Mouse (Mus musculus): ENCODE results near the gene Nmt1. TPM values are rescaled to one million over a fixed set of nuclear protein-coding genes. Genes with fewer than 3 reads are reported as not detected.
A peak's percentile ranks its signal among the peaks of the same experiment; 100 is the strongest.

Nmt1 gene
- 45.7 and 50.8 TPM in 2 replicates for polyA plus RNA-seq (2016; fragmentation: Nextera tagmentation; extraction: Ambion mirVana)

DNA sequence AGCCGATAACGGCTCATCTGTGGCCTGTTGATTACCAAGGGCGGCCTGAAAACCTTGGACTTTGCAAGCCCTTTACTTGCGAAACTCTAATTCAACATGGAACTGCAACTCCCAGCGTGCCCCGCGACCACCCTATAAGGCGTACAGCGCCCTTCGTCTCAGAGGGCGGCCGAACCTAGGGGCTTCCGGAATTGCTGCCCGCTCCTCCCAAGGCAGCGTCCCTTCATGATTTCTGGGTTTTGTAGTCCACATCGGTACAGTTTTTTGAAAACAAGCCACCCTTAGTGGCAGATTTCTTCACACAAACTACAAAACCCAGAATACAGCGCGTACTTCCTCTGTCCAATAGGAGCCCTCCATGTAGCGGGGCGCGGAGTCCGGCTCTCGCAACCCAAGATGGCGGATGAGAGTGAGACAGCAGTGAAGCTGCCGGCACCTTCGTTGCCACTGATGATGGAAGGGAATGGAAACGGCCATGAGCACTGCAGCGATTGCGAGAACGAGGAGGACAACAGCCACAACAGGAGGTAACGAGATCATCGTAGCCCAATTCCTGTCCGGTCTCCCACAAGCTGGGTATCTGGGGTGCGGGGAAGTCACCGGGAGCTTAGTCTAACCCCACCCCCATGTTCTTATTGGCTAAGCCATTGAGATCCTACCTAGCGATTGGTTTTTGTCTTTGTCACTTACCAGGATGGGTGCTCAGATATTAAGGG is at the start of gene Nmt1, which contains the start of gene Dcakd:
Nmt1 (plus strand) TSS at position 15 of the 716 bp plus-strand sequence.
Dcakd (minus strand) TSS at position 158 of the 716 bp plus-strand sequence.
- Histone ChIP-seq H3K27me3 (no peaks in the 10 kb centered on the region), H3K27ac (peak within 1 kb of the TSS; percentile 67), H3K9ac (peak within 1 kb of the TSS; percentile 70), H3K4me3 (peak within 1 kb of the TSS; percentile 53), H3K9me3 (no peaks in the 10 kb centered on the region), H3K4me2 (replicated peaks) (peak within 1 kb of the TSS; percentile 69), H3K4me1 (peaks cover 21% of the 10 kb centered on the region), H3K36me3 (peaks cover 4% of the 10 kb centered on the region; the same call in 1 of the 2 replicates)
- WGBS, result under 1% methylated on average over 36 of the region's 36 CpGs
- ATAC-seq (ENCODE audit: insufficient number of reproducible peaks, insufficient read depth, low FRiP score, low TSS enrichment), result peak; percentile 99

GRCm38 (mm10) chr11:102981151-102981890 is 46.7 kb upstream of the Nmt1 start:
- H3K27me3 ChIP-seq, result peaks cover 7% of the 10 kb centered on the region; the same call in 1 of the 2 replicates
- no peak for ATAC-seq (ENCODE audit: insufficient number of reproducible peaks, insufficient read depth, low FRiP score, low TSS enrichment)
- H3K4me2 ChIP-seq (replicated peaks), result no peak overlapping the region
- no peaks in the 10 kb centered on the region for H3K9me3 ChIP-seq
- peaks cover 7% of the 10 kb centered on the region; the same call in 1 of the 2 replicates for H3K4me1 ChIP-seq
- no peak overlapping the region for H3K27ac ChIP-seq
- H3K9ac ChIP-seq, result no peak overlapping the region
- no peak overlapping the region for H3K4me3 ChIP-seq
- no peaks in the 10 kb centered on the region for H3K36me3 ChIP-seq
- WGBS, result 63% methylated on average over 10 of the region's 10 CpGs

- WGBS, result 90% methylated on average over 9 of the region's 9 CpGs
- no peak overlapping the region for H3K27ac ChIP-seq
- H3K4me2 ChIP-seq (replicated peaks), result no peak overlapping the region
- no peak overlapping the region for H3K9ac ChIP-seq
- H3K27me3 ChIP-seq, result peaks cover 16% of the 10 kb centered on the region
- ATAC-seq (ENCODE audit: insufficient number of reproducible peaks, insufficient read depth, low FRiP score, low TSS enrichment), result no peak
- no peak overlapping the region for H3K4me3 ChIP-seq
- H3K36me3 ChIP-seq, result no peaks in the 10 kb centered on the region
- no peaks in the 10 kb centered on the region for H3K9me3 ChIP-seq
- peaks cover 7% of the 10 kb centered on the region; the same call in 1 of the 2 replicates for H3K4me1 ChIP-seq
Measured at GRCm38 (mm10) chr11:102984086-102984485, 43.9 kb upstream of the Nmt1 start.

GRCm38 (mm10) chr11:102984615-102985014 is 43.4 kb upstream of the Nmt1 start:
- H3K27ac ChIP-seq, result no peak overlapping the region
- no peak overlapping the region for H3K4me2 ChIP-seq (replicated peaks)
- H3K4me1 ChIP-seq, result peaks cover 10% of the 10 kb centered on the region; the same call in 1 of the 2 replicates
- H3K36me3 ChIP-seq, result no peaks in the 10 kb centered on the region
- no peak for ATAC-seq (ENCODE audit: insufficient number of reproducible peaks, insufficient read depth, low FRiP score, low TSS enrichment)
- no peak overlapping the region for H3K4me3 ChIP-seq
- no peak overlapping the region for H3K9ac ChIP-seq
- H3K27me3 ChIP-seq, result peaks cover 21% of the 10 kb centered on the region
- no peaks in the 10 kb centered on the region for H3K9me3 ChIP-seq
- 53% methylated on average over 4 of the region's 4 CpGs for WGBS

- H3K27ac ChIP-seq, result no peak overlapping the region
- no peak overlapping the region for H3K9ac ChIP-seq
- H3K4me3 ChIP-seq, result no peak overlapping the region
- peaks cover 15% of the 10 kb centered on the region for H3K4me1 ChIP-seq
- 45% methylated on average over 6 of the region's 6 CpGs for WGBS
- peaks cover 26% of the 10 kb centered on the region for H3K27me3 ChIP-seq
- no peaks in the 10 kb centered on the region for H3K36me3 ChIP-seq
- no peak overlapping the region for H3K4me2 ChIP-seq (replicated peaks)
- no peak for ATAC-seq (ENCODE audit: insufficient number of reproducible peaks, insufficient read depth, low FRiP score, low TSS enrichment)
- H3K9me3 ChIP-seq, result no peaks in the 10 kb centered on the region
Measured at GRCm38 (mm10) chr11:102985160-102985559, 42.8 kb upstream of the Nmt1 start.

DNA sequence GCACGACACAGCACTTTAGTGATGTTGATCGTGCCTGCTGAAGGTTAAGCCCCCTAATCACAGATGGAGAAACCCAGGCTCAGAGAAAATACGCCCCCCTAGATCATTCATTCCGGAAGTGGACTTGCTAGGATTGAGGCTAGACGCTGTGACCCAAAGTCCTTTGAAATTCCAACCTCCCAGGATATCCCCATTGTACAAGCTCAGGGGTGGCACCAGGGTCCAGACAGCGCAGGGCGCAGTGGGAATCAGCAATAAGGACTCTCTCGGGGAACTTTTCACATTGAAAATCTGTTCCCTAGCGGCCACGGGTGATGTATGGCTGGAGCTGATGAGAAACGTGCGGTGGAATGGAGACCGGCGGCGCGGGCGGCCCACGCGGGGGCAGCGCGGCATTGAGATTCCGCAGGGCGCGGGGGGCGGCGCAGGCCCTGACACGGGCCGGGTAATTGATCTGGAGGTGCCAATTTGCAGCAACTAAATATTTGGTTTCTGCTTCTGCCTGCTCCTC is 38.3 kb upstream of the Nmt1 start:
- 3% methylated on average over 28 of the region's 28 CpGs for WGBS
- H3K4me1 ChIP-seq, result peaks cover 27% of the 10 kb centered on the region
- H3K4me3 ChIP-seq, result peak overlapping the region; percentile 40
- H3K9ac ChIP-seq, result peak overlapping the region; percentile 49
- peak overlapping the region; percentile 74 for H3K4me2 ChIP-seq (replicated peaks)
- H3K27me3 ChIP-seq, result peaks cover 41% of the 10 kb centered on the region
- no peak overlapping the region for H3K27ac ChIP-seq
- no peaks in the 10 kb centered on the region for H3K9me3 ChIP-seq
- peaks cover 14% of the 10 kb centered on the region for H3K36me3 ChIP-seq
- no peak for ATAC-seq (ENCODE audit: insufficient number of reproducible peaks, insufficient read depth, low FRiP score, low TSS enrichment)

DNA sequence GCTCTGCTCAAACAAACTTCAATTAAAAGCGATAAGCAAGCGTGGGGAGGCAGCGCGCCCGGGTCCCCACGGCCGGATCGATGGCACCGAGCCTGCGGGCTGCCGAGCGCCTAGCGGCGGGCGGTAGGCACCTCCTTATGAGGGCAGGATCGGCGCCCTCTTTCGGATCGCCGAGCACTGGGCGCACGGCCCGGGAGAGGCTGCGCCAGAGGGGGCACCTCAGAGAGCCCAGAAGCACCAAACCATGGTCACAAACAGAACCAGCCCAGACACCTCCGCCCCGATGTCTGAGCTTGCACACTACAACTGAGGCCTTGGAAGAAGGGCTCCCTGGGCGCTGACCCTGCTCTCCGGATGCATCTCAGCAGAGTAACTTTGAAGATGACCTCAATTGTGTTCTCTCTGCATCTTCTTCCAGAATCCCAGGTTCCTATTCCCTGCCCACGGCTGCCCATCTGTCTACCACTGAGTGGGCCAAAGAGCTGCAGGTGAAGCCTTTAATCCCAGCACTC is 37.8 kb upstream of the Nmt1 start:
- Histone ChIP-seq H3K27me3 (peaks cover 41% of the 10 kb centered on the region), H3K27ac (no peak overlapping the region), H3K36me3 (peaks cover 19% of the 10 kb centered on the region), H3K4me2 (replicated peaks) (peak overlapping the region; percentile 74), H3K9ac (peak overlapping the region; percentile 49), H3K4me3 (peak overlapping the region; percentile 40), H3K9me3 (no peaks in the 10 kb centered on the region), H3K4me1 (peaks cover 27% of the 10 kb centered on the region)
- WGBS, result 1% methylated on average over 29 of the region's 29 CpGs
- no peak for ATAC-seq (ENCODE audit: insufficient number of reproducible peaks, insufficient read depth, low FRiP score, low TSS enrichment)

- Histone ChIP-seq H3K9ac (peak overlapping the region; percentile 44), H3K4me3 (peak overlapping the region; percentile 26), H3K27ac (0 out of 2 replicates have a peak overlapping the region, but pooled peaks have one; percentile 41), H3K4me2 (replicated peaks) (peak overlapping the region; percentile 48), H3K9me3 (no peaks in the 10 kb centered on the region), H3K4me1 (peaks cover 27% of the 10 kb centered on the region), H3K36me3 (peaks cover 33% of the 10 kb centered on the region), H3K27me3 (peaks cover 38% of the 10 kb centered on the region)
- ATAC-seq (ENCODE audit: insufficient number of reproducible peaks, insufficient read depth, low FRiP score, low TSS enrichment), result no peak
- WGBS, result 0% methylated on average over 16 of the region's 16 CpGs
Measured at GRCm38 (mm10) chr11:102991681-102992080, 36.3 kb upstream of the Nmt1 start.

GRCm38 (mm10) chr11:102992940-102993339 is 35.0 kb upstream of the Nmt1 start:
- Histone ChIP-seq H3K27me3 (peaks cover 38% of the 10 kb centered on the region), H3K36me3 (peaks cover 45% of the 10 kb centered on the region), H3K9ac (no peak overlapping the region), H3K4me3 (no peak overlapping the region), H3K9me3 (no peaks in the 10 kb centered on the region), H3K27ac (no peak overlapping the region), H3K4me1 (peaks cover 27% of the 10 kb centered on the region), H3K4me2 (replicated peaks) (no peak overlapping the region)
- ATAC-seq (ENCODE audit: insufficient number of reproducible peaks, insufficient read depth, low FRiP score, low TSS enrichment), result no peak; the same call in 1 of the 2 replicates
- 6% methylated on average over 5 of the region's 5 CpGs for whole genome bisulfite sequencing

DNA sequence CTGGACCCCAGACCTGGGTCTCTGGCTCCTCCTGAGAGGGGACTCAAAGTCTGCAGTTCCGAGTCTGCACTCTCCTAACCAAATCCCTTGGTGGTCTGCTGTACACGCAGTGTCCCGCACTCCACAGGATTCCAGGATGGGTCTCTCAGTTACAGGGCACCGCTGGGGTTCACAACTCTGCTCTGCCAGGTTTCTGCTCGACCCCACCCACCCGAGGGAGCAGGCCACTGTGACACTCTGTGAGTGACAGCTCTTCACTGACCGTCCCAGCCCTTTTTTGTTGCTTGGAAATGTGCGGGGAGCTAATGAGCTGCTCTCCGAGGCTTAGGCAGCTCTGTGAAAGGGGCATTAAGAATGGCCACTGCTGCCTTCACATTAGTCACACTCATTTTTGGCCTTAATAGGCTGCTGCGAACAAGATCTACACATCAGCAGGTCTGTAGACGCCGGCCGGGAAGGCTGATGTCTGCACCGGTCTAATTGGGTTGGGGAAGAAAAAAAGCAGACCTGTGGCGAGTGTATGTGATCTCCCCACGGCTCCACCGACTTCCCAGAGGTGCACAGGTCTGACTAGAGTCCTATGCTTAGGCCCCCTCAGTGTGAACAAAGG is 34.5 kb upstream of the Nmt1 start:
- Histone ChIP-seq H3K27me3 (peaks cover 35% of the 10 kb centered on the region), H3K36me3 (peaks cover 51% of the 10 kb centered on the region), H3K4me1 (peaks cover 27% of the 10 kb centered on the region), H3K9me3 (no peaks in the 10 kb centered on the region), H3K4me3 (no peak overlapping the region), H3K4me2 (replicated peaks) (no peak overlapping the region), H3K27ac (no peak overlapping the region), H3K9ac (no peak overlapping the region)
- ATAC-seq (ENCODE audit: insufficient number of reproducible peaks, insufficient read depth, low FRiP score, low TSS enrichment), result no peak
- WGBS, result 48% methylated on average over 17 of the region's 17 CpGs

DNA sequence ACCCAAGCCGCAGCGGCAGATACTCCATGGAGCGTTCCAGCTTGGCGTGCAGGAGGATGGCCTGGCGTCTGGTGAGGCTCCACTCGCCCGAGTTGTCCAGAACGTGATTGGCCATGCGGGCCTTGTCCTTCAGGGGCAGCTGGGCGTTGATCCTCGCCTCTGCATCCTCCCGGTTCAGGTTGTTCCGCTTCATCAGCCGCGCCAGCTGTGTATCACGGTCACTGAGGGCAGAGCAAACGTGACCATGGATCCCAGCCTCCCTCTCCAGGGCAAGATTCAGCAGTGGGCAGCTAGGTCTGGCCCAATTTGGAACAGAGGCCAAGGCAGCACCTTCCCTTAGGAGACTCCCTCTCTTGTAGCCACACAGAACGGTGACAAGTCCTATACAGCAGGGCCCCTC is 33.0 kb upstream of the Nmt1 start:
- Histone ChIP-seq H3K4me1 (peaks cover 21% of the 10 kb centered on the region), H3K27me3 (peaks cover 21% of the 10 kb centered on the region), H3K27ac (no peak overlapping the region), H3K9ac (no peak overlapping the region), H3K4me2 (replicated peaks) (no peak overlapping the region), H3K4me3 (no peak overlapping the region), H3K36me3 (peaks cover 65% of the 10 kb centered on the region), H3K9me3 (no peaks in the 10 kb centered on the region)
- ATAC-seq (ENCODE audit: insufficient number of reproducible peaks, insufficient read depth, low FRiP score, low TSS enrichment), result no peak
- WGBS, result 86% methylated on average over 18 of the region's 18 CpGs
